Mouse (Mus musculus): ENCODE data around the gene Npas3.

The Npas3 gene

GRCm38 (mm10) chr12:54004606-54005005 lies 756.1 kb downstream of the Npas3 start:
- no peak for DNase-seq

GRCm38 (mm10) chr12:54005546-54005945 lies 757.1 kb downstream of the Npas3 start:
- DNase-seq: no peak

GRCm38 (mm10) chr12:54015304-54015703 lies 766.8 kb downstream of the Npas3 start:
- DNase-seq: no peak

- no peak for DNase-seq
Measured at GRCm38 (mm10) chr12:54017949-54018348, 769.5 kb downstream of the Npas3 start.

- DNase-seq: no peak
Measured at GRCm38 (mm10) chr12:54019979-54020378, 771.5 kb downstream of the Npas3 start.

- DNase-seq: peak; percentile 9
Measured at GRCm38 (mm10) chr12:54034666-54035346, 786.3 kb downstream of the Npas3 start.

GRCm38 (mm10) chr12:54037602-54038001 lies 789.1 kb downstream of the Npas3 start:
- no peak for DNase-seq

- DNase-seq: no peak
Measured at GRCm38 (mm10) chr12:54042996-54043544, 794.6 kb downstream of the Npas3 start.

GRCm38 (mm10) chr12:54044606-54045334 lies 796.3 kb downstream of the Npas3 start:
- DNase-seq: no peak

GRCm38 (mm10) chr12:54045360-54045759 lies 796.9 kb downstream of the Npas3 start:
- no peak for DNase-seq

- DNase-seq: no peak
Measured at GRCm38 (mm10) chr12:54046824-54047223, 798.3 kb downstream of the Npas3 start.

GRCm38 (mm10) chr12:54048126-54048525 lies 799.6 kb downstream of the Npas3 start:
- DNase-seq: no peak

GRCm38 (mm10) chr12:54049926-54050325 lies 801.4 kb downstream of the Npas3 start:
- DNase-seq: no peak

- no peak for DNase-seq
Measured at GRCm38 (mm10) chr12:54052939-54053338, 804.5 kb downstream of the Npas3 start.

GRCm38 (mm10) chr12:54053598-54053997 lies 805.1 kb downstream of the Npas3 start:
- no peak for DNase-seq

GRCm38 (mm10) chr12:54060732-54061131 lies 812.3 kb downstream of the Npas3 start:
- DNase-seq: peak; percentile 69

GRCm38 (mm10) chr12:54061168-54061567 lies 812.7 kb downstream of the Npas3 start:
- DNase-seq: no peak

- DNase-seq: no peak
Measured at GRCm38 (mm10) chr12:54064986-54065385, 816.5 kb downstream of the Npas3 start.

- peak; percentile 36 for DNase-seq
Measured at GRCm38 (mm10) chr12:54065607-54066006, 817.1 kb downstream of the Npas3 start.

- DNase-seq: no peak
Measured at GRCm38 (mm10) chr12:54067419-54067818, 818.9 kb downstream of the Npas3 start.

GRCm38 (mm10) chr12:54067886-54068756 lies 819.6 kb downstream of the Npas3 start:
- DNase-seq: peak; percentile 47

- no peak for DNase-seq
Measured at GRCm38 (mm10) chr12:54068757-54069146, 820.3 kb downstream of the Npas3 start.

GRCm38 (mm10) chr12:54074012-54074411 lies 825.5 kb downstream of the Npas3 start:
- no peak for DNase-seq

All from liver (tissue).